Mouse (Mus musculus): Measurements from ENCODE around the gene Col23a1. TPM values are rescaled to one million over a fixed set of nuclear protein-coding genes. Genes with fewer than 3 reads are reported as not detected.
"Not testable (repeated sequence)": the region's sequence is repeated elsewhere in the genome, so short reads cannot be mapped to it uniquely, and the experiment has no call there.

The Col23a1 gene
- total RNA-seq, 1 experiment from 2014 or later, result not detected

GRCm38 (mm10) chr11:51619409-51620060, 329.8 kb downstream of the Col23a1 start, which contains the start of gene Nhp2:
TSS of gene Nhp2 (plus strand) at chr11:51619735.
- ATAC-seq (replicated peaks; ENCODE audit: insufficient number of reproducible peaks, low FRiP score, low TSS enrichment, poor library complexity, severe bottlenecking), result peak; percentile 83

DNA sequence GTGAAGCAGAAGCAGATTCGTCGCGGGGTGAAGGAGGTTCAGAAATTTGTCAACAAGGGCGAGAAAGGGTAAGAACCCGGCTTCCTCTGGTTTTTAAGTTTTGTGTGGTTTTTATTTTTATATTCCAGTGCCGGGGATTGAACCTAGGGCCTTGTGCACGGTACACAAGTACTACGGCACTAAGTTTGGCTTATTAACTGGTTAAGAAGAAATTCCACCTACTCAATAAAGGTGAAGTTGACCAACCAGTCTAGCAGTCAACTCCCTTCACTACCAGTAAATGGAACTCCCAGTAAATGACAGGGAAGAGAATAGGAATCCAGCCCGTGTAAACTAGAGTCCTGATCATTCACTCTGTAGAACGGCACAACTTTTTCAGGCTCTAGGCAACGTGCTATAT, 330.4 kb downstream of the Col23a1 start:
- ATAC-seq (replicated peaks; ENCODE audit: insufficient number of reproducible peaks, low FRiP score, low TSS enrichment, poor library complexity, severe bottlenecking), result no peak

DNA sequence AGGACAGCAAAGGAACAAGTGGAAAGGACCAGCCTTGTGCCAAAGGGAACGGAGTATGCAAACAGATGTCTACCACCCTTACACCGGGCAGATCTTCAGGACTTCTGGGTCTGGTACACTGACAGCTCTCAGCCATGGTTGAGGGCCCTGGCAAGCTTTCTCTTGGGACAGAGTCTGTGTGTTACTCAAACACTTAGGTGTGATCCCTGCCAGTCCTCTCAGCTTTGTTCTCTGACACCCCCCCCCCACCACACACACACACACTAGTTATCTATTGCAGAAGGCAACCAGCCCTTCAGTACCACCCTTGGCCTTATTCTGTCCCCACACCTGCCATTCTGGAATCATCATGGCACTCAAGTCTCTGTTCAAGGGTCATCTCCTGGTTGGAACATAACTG, 332.1 kb downstream of the Col23a1 start:
- no peak for ATAC-seq (replicated peaks; ENCODE audit: insufficient number of reproducible peaks, low FRiP score, low TSS enrichment, poor library complexity, severe bottlenecking)

DNA sequence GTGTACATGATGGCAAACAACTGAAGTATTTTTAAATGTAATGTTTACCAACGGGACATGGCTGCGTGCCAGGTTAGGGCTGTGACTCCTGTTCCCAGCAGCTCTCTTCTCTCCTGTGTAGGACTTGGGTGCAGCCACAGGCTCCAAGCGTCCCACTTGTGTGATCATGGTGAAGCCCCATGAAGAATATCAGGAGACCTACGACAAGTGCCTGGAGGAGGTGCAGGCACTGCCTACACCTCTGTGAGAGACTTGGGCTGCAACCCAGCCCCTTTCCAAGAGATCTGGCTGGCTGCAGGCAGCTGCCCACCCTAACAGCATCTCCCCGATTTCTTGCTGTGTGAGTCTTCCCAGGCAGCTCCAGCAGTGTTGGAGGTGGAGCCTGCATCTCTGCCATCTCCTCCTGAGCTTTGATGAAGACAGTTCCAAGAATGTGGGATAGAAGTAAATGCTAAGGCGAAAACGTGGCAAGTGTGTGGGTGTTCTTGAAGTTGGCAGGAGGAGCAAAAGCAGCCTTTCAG, 333.3 kb downstream of the Col23a1 start:
- ATAC-seq (replicated peaks; ENCODE audit: insufficient number of reproducible peaks, low FRiP score, low TSS enrichment, poor library complexity, severe bottlenecking), result no peak

DNA sequence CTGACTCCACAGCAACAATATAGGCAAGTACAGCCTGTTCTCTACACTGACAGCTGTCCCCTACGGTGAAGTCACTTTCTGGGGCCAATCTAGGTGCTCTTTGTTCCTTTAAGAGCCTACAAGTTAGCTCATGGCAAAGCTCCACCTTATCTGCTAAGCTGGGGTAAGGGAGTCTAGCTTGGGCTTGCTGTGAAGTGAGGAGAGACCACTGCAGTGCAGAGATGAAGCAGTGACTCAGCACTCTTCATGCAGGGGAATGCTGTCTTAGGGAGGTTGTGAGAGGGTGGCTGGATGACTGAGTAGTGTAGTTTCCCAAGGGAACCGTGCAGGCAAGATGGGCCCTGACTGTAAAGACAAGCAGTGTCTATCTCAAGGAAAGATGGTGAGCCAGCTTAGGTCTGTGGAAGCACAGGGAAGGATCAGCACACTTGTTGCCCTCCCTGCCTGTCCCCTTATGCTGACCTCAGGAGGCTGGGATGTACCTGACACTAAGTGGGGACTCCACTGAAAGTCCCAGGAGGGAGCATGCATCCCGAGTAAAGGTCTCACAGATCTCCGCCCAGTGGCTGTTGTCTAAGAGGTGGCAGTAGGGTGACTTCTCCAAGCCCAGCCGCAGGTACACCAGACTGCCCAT, 335.6 kb downstream of the Col23a1 start:
- no peak for ATAC-seq (replicated peaks; ENCODE audit: insufficient number of reproducible peaks, low FRiP score, low TSS enrichment, poor library complexity, severe bottlenecking)

GRCm38 (mm10) chr11:51627425-51627824, 337.7 kb downstream of the Col23a1 start:
- no peak for ATAC-seq (replicated peaks; ENCODE audit: insufficient number of reproducible peaks, low FRiP score, low TSS enrichment, poor library complexity, severe bottlenecking)

DNA sequence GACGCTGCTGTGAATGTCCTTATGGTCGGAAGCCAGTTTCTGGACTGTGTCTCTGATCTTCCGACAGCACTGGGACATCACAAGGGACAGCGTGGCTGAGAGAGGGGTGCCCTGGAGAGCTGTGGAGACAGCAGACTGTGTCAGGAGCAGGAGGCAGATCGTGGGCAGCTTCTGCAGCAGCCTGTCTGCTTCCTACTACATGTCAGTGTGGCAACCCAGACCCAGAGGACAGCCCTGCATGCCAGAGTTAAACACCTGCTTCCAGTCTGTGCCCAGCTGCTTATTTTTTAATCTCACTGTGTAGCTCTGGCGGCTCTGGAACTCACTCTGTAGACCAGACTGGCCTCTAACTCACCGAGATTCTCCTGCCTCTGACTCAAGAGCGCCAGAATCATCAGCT, 338.2 kb downstream of the Col23a1 start:
- ATAC-seq (replicated peaks; ENCODE audit: insufficient number of reproducible peaks, low FRiP score, low TSS enrichment, poor library complexity, severe bottlenecking), result no peak

- ATAC-seq (replicated peaks; ENCODE audit: insufficient number of reproducible peaks, low FRiP score, low TSS enrichment, poor library complexity, severe bottlenecking), result no peak
Measured at GRCm38 (mm10) chr11:51629651-51630314, 340.1 kb downstream of the Col23a1 start.

DNA sequence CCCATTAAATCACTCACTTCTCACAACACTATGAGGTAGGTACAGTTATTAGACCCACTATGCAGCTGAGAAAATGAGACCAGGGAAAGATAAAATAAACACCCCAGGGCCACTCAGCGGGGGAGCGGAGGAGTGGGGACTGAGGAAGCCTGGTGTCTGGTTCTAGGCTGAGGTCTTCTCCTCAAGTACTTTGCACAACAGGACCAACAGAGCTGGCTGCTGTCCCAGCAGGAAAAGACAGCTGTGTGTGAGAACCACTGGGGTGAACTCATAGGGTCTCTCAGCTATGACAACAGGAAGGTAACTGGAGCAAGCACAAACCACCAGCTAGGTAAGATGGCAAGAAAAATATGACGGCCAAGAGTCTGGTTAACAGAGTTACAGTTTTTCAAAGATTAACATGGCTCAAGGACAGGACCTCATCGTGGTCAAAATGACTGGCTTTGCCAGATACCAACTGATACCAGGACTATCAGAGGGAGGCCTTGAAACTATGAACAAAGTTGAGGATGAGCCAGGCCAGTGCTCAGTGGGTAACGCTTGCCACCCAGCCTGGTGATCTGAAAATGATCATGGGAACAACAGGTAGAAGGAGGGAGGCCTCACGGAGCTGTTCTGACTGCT, 342.5 kb downstream of the Col23a1 start:
- no peak for ATAC-seq (replicated peaks; ENCODE audit: insufficient number of reproducible peaks, low FRiP score, low TSS enrichment, poor library complexity, severe bottlenecking)

- ATAC-seq (replicated peaks; ENCODE audit: insufficient number of reproducible peaks, low FRiP score, low TSS enrichment, poor library complexity, severe bottlenecking), result not testable (repeated sequence)
Measured at GRCm38 (mm10) chr11:51633200-51633599, 343.5 kb downstream of the Col23a1 start.

Other genes with a start within 250 kb of the Col23a1 start
- not detected in 3 replicates for gene Olfr1375, start 241.8 kb upstream of the Col23a1 start, total RNA-seq (2017)
- gene Zfp354a, start 230.7 kb upstream of the Col23a1 start, total RNA-seq (2017), result not detected in 3 replicates
- not detected in 3 replicates for gene Gm12569, start 69.4 kb upstream of the Col23a1 start, total RNA-seq (2017)
- 398 to 459 TPM (median 457 TPM) in 3 replicates for gene Clk4, start 28.2 kb upstream of the Col23a1 start, total RNA-seq (2017)
- gene BC049762, start 26.9 kb upstream of the Col23a1 start, total RNA-seq (2017), result not detected in 3 replicates

Data from monocyte, adult 5-6 weeks (primary cell).